ENCODE assay signal across 19 mouse cellular contexts in genomic region chr2:77897558-77897899, GRCm38 (mm10). TPM values are rescaled to one million over a fixed set of nuclear protein-coding genes. Genes with fewer than 3 reads are reported as not detected.
DNase-seq lines count a peak whose midpoint lies in the region; ATAC-seq and TF ChIP-seq lines count a peak whose summit lies in the region.
"Had no signal": no experiment of that assay in that cellular context is flagged by ENCODE, and none has a peak within 500 bp of the region (broad histone marks: within the 10 kb centered on the region; RNA-seq: fewer than 3 reads in every experiment).

No protein-coding gene starts in this region.

- no peak overlapping the region for H3K9ac ChIP-seq in forebrain, embryonic 16.5 days (replicated peaks; ENCODE audit: low read depth, low read length)
- H3K9ac ChIP-seq: embryonic facial prominence, embryonic 13.5 days; hindbrain, embryonic 12.5 days; hindbrain, embryonic 15.5 days had no signal

- no peak for TF ChIP-seq CTCF in gastrocnemius, adult 2 months (IDR thresholded peaks at IDR 0.05)

- H3K27me3 ChIP-seq in forebrain, embryonic 16.5 days (replicated peaks; ENCODE audit: control insufficient read depth, insufficient read depth, low read length), result no peaks in the 10 kb centered on the region
- no peaks in the 10 kb centered on the region for H3K27me3 ChIP-seq in forebrain, embryonic 10.5 days (ENCODE audit: poor library complexity, severe bottlenecking)
- H3K27me3 ChIP-seq: embryonic facial prominence, embryonic 13.5 days; hindbrain, embryonic 12.5 days; hindbrain, embryonic 15.5 days had no signal

- DNase-seq in forebrain, embryonic 10.5 days (ENCODE audit: extremely low spot score, low spot score), result no peak
- no peak for DNase-seq in gastrocnemius, adult 2 months
- no peak for DNase-seq in gastrocnemius, adult 8-10 months (ENCODE audit: low spot score in 2 of 2)
- DNase-seq in 3T3-L1 (ENCODE audit: low read depth, low spot score), result peak; percentile 69
- DNase-seq in adipocyte (ENCODE audit: low spot score), result peak; percentile 74
- DNase-seq: adrenal gland, postnatal 10 days; adrenal gland, postnatal 36 days; embryo, embryonic 11 days; heart, adult 11 months; kidney, adult 2 months had no signal

- no peak overlapping the region for H3K4me2 ChIP-seq in forebrain, embryonic 16.5 days (ENCODE audit: low read length)
- H3K4me2 ChIP-seq: embryonic facial prominence, embryonic 13.5 days; heart, embryonic 11.5 days; hindbrain, embryonic 12.5 days; hindbrain, embryonic 15.5 days had no signal

- no peaks in the 10 kb centered on the region for H3K4me1 ChIP-seq in forebrain, embryonic 16.5 days (replicated peaks; ENCODE audit: control insufficient read depth, insufficient read depth, low read length)
- no peaks in the 10 kb centered on the region for H3K4me1 ChIP-seq in forebrain, embryonic 10.5 days
- H3K4me1 ChIP-seq: embryonic facial prominence, embryonic 10.5 days; embryonic facial prominence, embryonic 13.5 days; hindbrain, embryonic 12.5 days; hindbrain, embryonic 15.5 days had no signal

- H3K27ac ChIP-seq in forebrain, embryonic 16.5 days (ENCODE audit: low read length), result no peak overlapping the region; the same call in 1 of the 2 replicates
- H3K27ac ChIP-seq in forebrain, embryonic 10.5 days, result no peak overlapping the region
- H3K27ac ChIP-seq in gastrocnemius, adult 2 months, result peak overlapping the region; percentile 28; the same call in 1 of the 2 replicates
- H3K27ac ChIP-seq: embryonic facial prominence, embryonic 10.5 days; embryonic facial prominence, embryonic 13.5 days; hindbrain, embryonic 12.5 days; hindbrain, embryonic 15.5 days had no signal

- H3K36me3 ChIP-seq in forebrain, embryonic 16.5 days (ENCODE audit: control insufficient read depth, insufficient read depth), result peaks cover 32% of the 10 kb centered on the region
- H3K36me3 ChIP-seq in forebrain, embryonic 10.5 days (replicated peaks), result peaks cover 95% of the 10 kb centered on the region

- H3K4me3 ChIP-seq in forebrain, embryonic 16.5 days (replicated peaks; ENCODE audit: low read length), result no peak overlapping the region
- no peak overlapping the region for H3K4me3 ChIP-seq in forebrain, embryonic 10.5 days
- no peak overlapping the region for H3K4me3 ChIP-seq in gastrocnemius, adult 2 months
- H3K4me3 ChIP-seq: embryonic facial prominence, embryonic 10.5 days; embryonic facial prominence, embryonic 13.5 days; erythroblast, embryonic 14.5 days; hindbrain, embryonic 12.5 days; hindbrain, embryonic 15.5 days had no signal

- 79% methylated on average over 3 of the region's 3 CpGs for WGBS in forebrain, embryonic 16.5 days
- 92% methylated on average over 3 of the region's 3 CpGs for WGBS in forebrain, embryonic 10.5 days

- H3K9me3 ChIP-seq in forebrain, embryonic 16.5 days (ENCODE audit: control insufficient read depth, low read length), result no peaks in the 10 kb centered on the region
- no peaks in the 10 kb centered on the region for H3K9me3 ChIP-seq in forebrain, embryonic 10.5 days
- H3K9me3 ChIP-seq: embryonic facial prominence, embryonic 10.5 days; embryonic facial prominence, embryonic 13.5 days; hindbrain, embryonic 12.5 days; hindbrain, embryonic 15.5 days had no signal

- intact Hi-C loops in gastrocnemius, adult 2 months (cut with DNase I), result loop anchor here (10.0 kb wide), 1 partner anchor 317 kb away; no protein-coding TSS in a partner anchor

- peak; percentile 18; the same call in 1 of the 2 replicates for ATAC-seq in forebrain, embryonic 16.5 days
- ATAC-seq: activated CD4-positive, CD25-positive, alpha-beta regulatory T cell, adult 4 months; intestine, postnatal 0 days had no signal

RNA-seq across cellular contexts. Expression of gene Cwc22, which starts 48.6 kb away (rescaled TPM):
- polyA plus RNA-seq in forebrain, embryonic 16.5 days (2015; fragmentation: Nextera tagmentation; extraction: Ambion mirVana), result 27.4 and 29.7 TPM in 2 replicates
- 41.4 and 43.1 TPM in 2 replicates for polyA plus RNA-seq in forebrain, embryonic 10.5 days (2016; fragmentation: Nextera tagmentation; extraction: Ambion mirVana)
- 10 to 100 TPM; 13.9 to 14.2 TPM for total RNA-seq in gastrocnemius, adult 2 months (2021)
- 10 to 100 TPM; 12.7 to 18.0 (median 16.3) TPM for total RNA-seq in gastrocnemius, adult 8-10 months (2022)

Comparison
In these comparisons a context has a peak if more than half of its experiments do, and no peak if none do; other contexts are left out.
1. DNase-seq: peak in 3T3-L1 (single experiment) and adipocyte (single experiment); none in forebrain, embryonic 10.5 days (single experiment), gastrocnemius, adult 2 months (single experiment) and gastrocnemius, adult 8-10 months (0 of 2).